Mouse (Mus musculus) kidney, postnatal 14 days (tissue): ENCODE measurements around the gene Olfr444.

Experiments
- DNase-seq: peaks from one replicate; pipeline ENCODE4 v3.0.0; 2022; ENCODE audit warnings: mixed read lengths

Olfr444 gene

DNA sequence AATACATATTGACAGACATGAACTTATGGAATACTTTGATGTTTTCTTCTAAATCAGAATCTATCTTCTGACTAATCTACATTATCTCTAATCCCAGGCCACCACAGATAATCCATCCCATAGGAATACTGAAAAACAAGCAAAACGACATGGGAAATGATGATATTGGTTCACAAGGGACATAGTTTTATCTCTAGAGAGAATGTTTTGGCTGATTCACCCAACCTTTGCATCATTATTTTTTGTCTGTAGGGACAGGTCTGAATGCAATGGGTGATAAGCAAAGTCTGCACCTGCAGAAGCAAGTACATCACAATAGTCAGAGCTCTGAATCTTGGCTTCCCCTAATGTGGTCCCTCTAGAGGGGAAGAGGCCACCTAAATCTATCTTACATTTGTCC is at the start of gene Olfr444:
Olfr444 (plus strand) TSS at position 301 of the 400 bp plus-strand sequence.
- DNase-seq: no peak

DNA sequence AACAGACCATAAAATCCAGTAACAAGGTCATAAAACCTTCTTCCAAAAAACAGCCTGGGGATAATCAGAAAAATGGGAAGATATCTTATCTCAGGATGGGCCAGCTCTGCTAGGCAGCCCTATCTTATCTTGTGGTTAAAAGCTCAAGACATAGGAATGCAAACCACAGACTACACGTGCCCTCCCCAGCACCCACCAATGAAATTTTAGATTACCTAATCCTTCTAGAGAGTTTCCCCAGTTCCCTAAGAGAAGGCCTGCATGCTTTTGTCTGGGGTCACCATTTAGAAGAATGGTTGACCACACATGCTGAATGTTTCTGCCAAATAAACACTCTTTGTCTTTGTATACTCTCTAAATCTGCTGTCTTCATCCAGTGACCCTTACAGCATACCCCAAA is 48.5 kb upstream of the Olfr444 start:
- no peak for DNase-seq

DNA sequence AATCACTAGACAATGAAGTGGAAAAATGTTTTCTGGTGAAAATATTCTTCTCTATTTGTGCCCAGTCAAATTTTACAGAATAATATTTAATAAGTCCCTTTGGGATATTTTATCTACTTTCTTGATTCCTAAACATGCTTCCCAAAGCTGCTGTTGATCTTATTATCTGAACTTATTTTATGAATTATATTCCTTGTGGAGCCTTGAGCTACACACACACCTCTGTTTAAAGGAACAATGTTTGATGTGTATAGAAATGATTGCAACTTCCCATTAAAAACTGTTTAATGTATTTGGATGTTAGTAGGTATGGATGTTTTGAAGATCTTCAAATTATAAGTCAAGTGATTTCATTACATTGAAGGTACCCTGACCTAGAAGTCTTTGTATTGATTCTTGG is 40.3 kb upstream of the Olfr444 start, which contains the start of gene Olfr447:
Olfr447 (plus strand) TSS at position 301 of the 400 bp plus-strand sequence.
- DNase-seq: no peak

DNA sequence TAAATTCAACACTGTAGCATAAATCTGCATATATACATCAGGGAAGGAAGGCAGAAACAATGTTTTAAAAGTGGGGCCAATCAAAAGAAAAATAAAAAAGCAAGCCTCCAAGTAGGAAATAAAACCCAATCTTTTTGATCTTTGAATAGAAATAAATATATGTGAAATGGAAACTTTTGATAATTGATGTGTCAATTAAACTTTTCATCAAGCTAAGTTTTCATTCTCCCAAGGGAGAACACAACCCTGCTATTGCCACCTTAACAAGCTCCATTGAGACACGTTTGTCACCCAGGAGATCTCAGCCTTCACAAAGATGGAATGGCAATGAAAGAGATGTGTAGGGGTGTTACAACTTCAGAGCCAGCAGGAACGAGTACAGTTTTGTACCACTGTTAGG is 27.8 kb upstream of the Olfr444 start, which contains the start of gene Olfr446:
Olfr446 (plus strand) TSS at position 301 of the 400 bp plus-strand sequence.
- DNase-seq: no peak

DNA sequence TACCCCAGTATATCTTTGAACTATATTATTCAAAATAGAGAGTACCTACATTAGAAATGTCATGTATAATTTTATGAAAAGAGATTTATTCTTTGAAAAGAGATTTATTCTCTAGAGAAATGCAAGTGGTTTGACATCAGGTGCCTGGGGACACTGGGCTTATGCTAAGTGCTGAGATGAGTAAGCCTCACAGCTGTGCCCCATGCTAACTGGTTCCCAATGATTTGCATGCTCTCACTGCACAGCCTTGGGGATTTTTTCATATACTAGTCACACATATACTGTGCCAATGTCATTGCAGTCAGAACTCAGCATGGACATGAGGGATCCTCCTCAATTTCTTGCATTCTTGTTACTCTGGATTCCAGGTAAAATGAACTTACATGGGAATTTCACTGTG is 31.5 kb downstream of the Olfr444 start:
- no peak for DNase-seq
